Mouse (Mus musculus) limb, embryonic 10.5 days (tissue): ENCODE data around the gene 1700034J05Rik. TPM values are rescaled to one million over a fixed set of nuclear protein-coding genes. Genes with fewer than 3 reads are reported as not detected.

ENCODE experiments used
- DNase-seq: peaks from one replicate; pipeline ENCODE4 v3.0.0-alpha.2; 2017; ENCODE audit warnings: low spot score
- H3K27ac ChIP-seq: fragments of 300-500 bp; sonication (generic); 2 replicates; pipeline ENCODE4 v1.5.1; 2016; ENCODE audit warnings: mild to moderate bottlenecking
- H3K27me3 ChIP-seq: fragments of 300-500 bp; sonication (generic); 2 replicates; pipeline ENCODE4 v1.6.1; 2016; ENCODE audit warnings: low read depth, mild to moderate bottlenecking; ENCODE audit not compliant: poor library complexity, severe bottlenecking
- H3K36me3 ChIP-seq: fragments of 300-500 bp; sonication (generic); 2 replicates; pipeline ENCODE4 v1.6.1; 2016; ENCODE audit warnings: mild to moderate bottlenecking, moderate library complexity
- H3K4me1 ChIP-seq: fragments of 300-500 bp; sonication (generic); 2 replicates; pipeline ENCODE4 v1.6.1; 2016
- H3K4me3 ChIP-seq: fragments of 300-500 bp; sonication (generic); 2 replicates; pipeline ENCODE4 v1.5.1; 2016; ENCODE audit warnings: mild to moderate bottlenecking, moderate library complexity
- H3K9me3 ChIP-seq: fragments of 300-500 bp; sonication (generic); replicated peaks from 2 replicates; pipeline ENCODE4 v1.6.1; 2016; ENCODE audit warnings: mild to moderate bottlenecking
- WGBS: fragments of 180-500 bp; shearing (Covaris S2); methylation state at CpG from one replicate; pipeline ENCODE4 v1.1.7; 2016; 5-methylcytosine and 5-hydroxymethylcytosine counted together
- polyA plus RNA-seq: library from polyadenylated mRNA; unstranded; fragments of >200 nt; fragmentation: Nextera tagmentation; extraction: Ambion mirVana; gene quantifications from 2 replicates; pipeline ENCODE4 v1.2.1, GENCODE M21; 2016

The 1700034J05Rik gene
- polyA plus RNA-seq, 1 experiment from 2014 or later: 0.23 TPM

DNA sequence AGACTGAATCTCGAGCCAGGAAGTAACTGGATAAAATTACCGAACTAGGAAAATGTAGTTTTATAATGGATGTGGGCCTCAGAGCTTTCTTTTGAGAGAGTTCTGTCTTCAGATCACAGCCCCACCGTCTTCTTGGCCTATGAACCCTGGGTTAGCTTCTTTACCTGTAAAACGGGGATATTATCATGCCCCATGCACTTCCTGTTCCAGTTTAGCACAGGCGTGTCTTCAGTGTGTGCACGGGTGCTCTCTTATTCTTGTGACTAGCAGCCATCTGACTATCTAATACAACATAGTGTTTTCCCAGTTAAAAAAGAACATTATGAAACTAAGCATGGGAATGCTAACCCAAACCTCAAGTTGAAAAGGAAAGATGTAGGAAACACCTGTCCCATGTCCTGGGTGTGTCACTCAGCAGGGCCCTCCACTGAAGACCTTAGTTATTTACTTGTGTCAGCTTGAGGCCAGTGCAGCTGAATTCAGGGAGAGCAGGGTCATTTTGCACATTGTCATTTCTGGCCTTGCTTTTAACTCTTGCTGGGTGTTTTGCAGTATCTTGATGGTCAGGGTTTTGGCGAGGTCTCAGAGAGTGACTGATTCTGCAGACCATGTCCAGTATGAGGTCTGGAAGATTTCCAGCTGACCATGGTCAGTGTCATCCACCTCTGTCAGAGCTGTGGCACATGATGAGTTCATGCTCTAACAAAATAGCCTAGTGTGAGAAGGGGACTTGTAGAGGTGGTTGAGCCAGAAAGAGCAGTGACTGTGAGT is 12.5 kb downstream of the 1700034J05Rik start:
- 88% methylated on average over 7 of the region's 7 CpGs for WGBS
- no peaks in the 10 kb centered on the region for H3K27me3 ChIP-seq
- no peak overlapping the region for H3K27ac ChIP-seq
- peaks cover 9% of the 10 kb centered on the region for H3K4me1 ChIP-seq
- no peaks in the 10 kb centered on the region for H3K9me3 ChIP-seq
- no peak overlapping the region for H3K4me3 ChIP-seq
- H3K36me3 ChIP-seq: peaks cover 9% of the 10 kb centered on the region
- no peak for DNase-seq

DNA sequence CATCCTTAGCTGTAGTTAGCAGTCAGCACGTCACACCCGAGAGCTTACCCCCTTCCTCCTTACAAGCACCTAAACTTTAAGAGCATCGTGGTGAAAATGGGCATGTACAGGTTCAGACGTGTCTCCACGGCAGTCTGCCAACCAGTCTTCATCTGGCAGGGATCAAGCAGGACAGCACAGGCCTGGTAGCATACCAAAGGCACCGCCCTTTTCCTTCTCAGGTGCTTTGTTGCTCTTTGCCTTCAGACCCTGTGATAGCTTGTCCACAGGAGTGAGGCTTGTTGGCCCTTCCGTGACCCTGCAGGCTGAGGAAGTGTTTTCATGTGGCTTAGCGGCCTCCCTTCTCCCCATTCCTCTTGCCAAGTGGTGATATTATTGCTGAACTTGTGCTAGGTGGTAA is 15.2 kb downstream of the 1700034J05Rik start:
- WGBS: 89% methylated on average over 8 of the region's 8 CpGs
- no peak overlapping the region for H3K27ac ChIP-seq
- peaks cover 9% of the 10 kb centered on the region for H3K36me3 ChIP-seq
- peaks cover 3% of the 10 kb centered on the region; the same call in 1 of the 2 replicates for H3K4me1 ChIP-seq
- H3K4me3 ChIP-seq: no peak overlapping the region
- no peak for DNase-seq
- no peaks in the 10 kb centered on the region for H3K9me3 ChIP-seq
- no peaks in the 10 kb centered on the region for H3K27me3 ChIP-seq

DNA sequence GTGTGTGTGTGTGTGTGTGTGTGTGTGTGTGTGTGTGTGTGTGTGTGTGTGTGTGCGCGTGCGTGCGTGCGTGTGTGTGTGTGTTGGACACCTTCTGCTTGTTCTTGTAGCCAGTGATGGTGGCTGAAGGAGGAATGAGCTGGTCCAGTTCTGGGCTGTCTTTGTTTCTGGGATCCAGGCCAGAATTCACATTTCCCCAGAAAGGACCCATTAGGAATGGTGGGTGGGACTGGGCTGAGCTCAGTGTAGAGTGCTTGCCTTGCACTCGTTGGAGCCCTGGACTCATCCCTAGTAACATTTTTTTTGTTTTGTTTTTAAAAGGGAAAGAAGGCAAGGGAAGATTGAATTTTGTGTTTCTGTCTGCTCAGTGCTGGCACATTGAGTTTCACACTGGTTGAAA is 18.3 kb downstream of the 1700034J05Rik start:
- H3K4me3 ChIP-seq: no peak overlapping the region
- WGBS: 89% methylated on average over 6 of the region's 6 CpGs
- peaks cover 9% of the 10 kb centered on the region for H3K36me3 ChIP-seq
- no peaks in the 10 kb centered on the region for H3K27me3 ChIP-seq
- H3K9me3 ChIP-seq: no peaks in the 10 kb centered on the region
- peaks cover 15% of the 10 kb centered on the region for H3K4me1 ChIP-seq
- H3K27ac ChIP-seq: peak overlapping the region; percentile 3; the same call in 1 of the 2 replicates
- DNase-seq: no peak

DNA sequence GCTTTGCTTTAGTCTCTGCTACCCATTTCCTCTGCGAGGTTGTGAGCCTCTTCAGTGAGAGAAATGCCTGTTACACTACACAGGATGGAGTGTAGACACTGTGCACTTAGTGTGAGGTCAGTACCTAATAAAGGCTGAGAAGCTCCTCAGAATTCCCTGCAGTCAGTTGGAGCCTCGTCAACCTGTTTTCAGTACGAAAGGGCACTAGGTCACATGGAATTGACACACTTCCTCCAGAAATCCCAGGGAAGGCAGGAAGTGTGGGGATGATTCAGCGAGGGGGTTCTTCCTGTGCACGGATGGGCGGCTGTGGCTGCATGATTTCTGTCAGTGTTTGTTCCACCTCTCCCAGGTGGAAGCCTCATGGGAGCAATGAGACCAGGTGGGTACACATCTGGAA is 21.1 kb downstream of the 1700034J05Rik start:
- Histone ChIP-seq H3K4me1 (peaks cover 22% of the 10 kb centered on the region), H3K9me3 (no peaks in the 10 kb centered on the region), H3K27me3 (no peaks in the 10 kb centered on the region), H3K27ac (peak overlapping the region; percentile 53; the same call in 1 of the 2 replicates), H3K4me3 (no peak overlapping the region), H3K36me3 (no peaks in the 10 kb centered on the region)
- no peak for DNase-seq
- WGBS: 54% methylated on average over 6 of the region's 6 CpGs

DNA sequence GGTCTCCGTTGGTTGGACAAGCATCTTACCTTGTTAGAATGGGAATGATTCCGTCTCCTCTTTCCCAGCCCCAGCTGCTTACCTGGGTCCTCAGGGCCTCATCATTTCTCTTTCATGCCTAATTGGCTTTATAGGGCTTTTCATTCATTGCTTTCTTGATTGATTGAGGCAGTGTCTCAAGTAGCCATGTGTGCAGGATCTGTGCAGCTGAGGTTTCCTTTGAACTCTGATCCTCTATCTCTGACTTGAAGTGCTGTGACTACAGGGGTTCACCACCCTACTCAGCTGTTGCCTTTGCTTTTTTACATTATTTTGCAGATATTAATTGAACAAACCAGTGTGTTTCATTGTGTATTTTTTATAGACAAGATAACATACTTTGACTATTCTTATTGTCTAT is 25.2 kb downstream of the 1700034J05Rik start:
- Histone ChIP-seq H3K27ac (no peak overlapping the region), H3K36me3 (no peaks in the 10 kb centered on the region), H3K4me1 (peaks cover 31% of the 10 kb centered on the region)

DNA sequence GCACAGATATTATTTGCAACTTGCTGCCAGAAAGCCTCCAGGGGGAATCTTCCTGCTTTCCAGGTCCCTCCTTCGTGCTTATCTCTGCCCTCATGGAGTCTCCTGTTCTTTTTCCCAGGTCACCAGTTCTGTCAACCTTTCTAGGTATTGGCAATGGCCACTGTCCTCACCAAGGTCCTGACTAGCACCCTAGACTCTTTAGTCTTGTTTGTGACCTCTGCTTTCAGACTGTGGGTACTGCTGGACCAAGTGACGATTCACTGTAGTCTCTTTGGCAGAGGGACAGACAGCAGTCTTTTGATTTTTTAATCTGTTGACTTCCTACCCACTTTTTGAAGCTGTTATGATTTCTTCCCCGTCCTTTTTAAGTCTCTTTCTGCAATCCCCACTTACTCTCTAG is 26.1 kb downstream of the 1700034J05Rik start:
- H3K27ac ChIP-seq: no peak overlapping the region

More for the DNA sequence above, 25.2 kb downstream of the 1700034J05Rik start:
- 59% methylated on average over 2 of the region's 2 CpGs for WGBS
- no peaks in the 10 kb centered on the region for H3K9me3 ChIP-seq
- DNase-seq: no peak
- H3K4me3 ChIP-seq: no peak overlapping the region
- H3K27me3 ChIP-seq: no peaks in the 10 kb centered on the region

DNA sequence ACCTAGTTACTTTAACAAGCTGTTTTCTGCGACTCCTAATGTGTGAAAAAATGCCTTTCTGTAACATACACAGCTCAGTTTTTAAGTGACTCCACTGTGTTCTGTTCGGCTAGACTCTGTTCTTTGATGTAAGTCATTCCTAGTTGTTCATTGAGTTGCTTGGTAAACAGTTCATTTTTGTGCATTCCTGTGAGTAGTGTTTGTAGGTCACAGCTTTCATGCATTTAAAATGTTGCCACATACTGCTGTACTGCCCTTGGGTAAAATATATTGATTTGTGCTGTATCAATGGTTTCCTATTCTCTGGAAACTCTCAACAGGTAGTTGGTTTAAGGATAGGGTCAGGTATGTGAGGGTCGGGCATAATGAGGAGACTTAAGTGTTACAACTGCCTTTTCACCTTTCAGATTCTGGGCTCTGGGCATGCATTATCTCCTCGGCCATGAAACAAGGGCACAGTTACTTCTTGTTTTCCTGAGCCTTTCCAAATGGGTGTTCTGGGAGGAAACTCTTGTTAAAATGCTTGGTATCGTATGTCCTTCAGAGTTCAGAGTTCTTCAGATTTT is 27.7 kb downstream of the 1700034J05Rik start:
- 76% methylated on average over 5 of the region's 5 CpGs for WGBS
- no peaks in the 10 kb centered on the region for H3K27me3 ChIP-seq
- H3K9me3 ChIP-seq: no peaks in the 10 kb centered on the region
- no peak for DNase-seq
- H3K4me1 ChIP-seq: peaks cover 19% of the 10 kb centered on the region
- no peak overlapping the region for H3K4me3 ChIP-seq
- H3K27ac ChIP-seq: no peak overlapping the region
- H3K36me3 ChIP-seq: no peaks in the 10 kb centered on the region

More for the DNA sequence above, 26.1 kb downstream of the 1700034J05Rik start:
- 69% methylated on average over 3 of the region's 3 CpGs for WGBS
- no peaks in the 10 kb centered on the region for H3K9me3 ChIP-seq
- H3K36me3 ChIP-seq: no peaks in the 10 kb centered on the region
- H3K27me3 ChIP-seq: no peaks in the 10 kb centered on the region
- peaks cover 27% of the 10 kb centered on the region for H3K4me1 ChIP-seq
- no peak for DNase-seq
- H3K4me3 ChIP-seq: no peak overlapping the region

DNA sequence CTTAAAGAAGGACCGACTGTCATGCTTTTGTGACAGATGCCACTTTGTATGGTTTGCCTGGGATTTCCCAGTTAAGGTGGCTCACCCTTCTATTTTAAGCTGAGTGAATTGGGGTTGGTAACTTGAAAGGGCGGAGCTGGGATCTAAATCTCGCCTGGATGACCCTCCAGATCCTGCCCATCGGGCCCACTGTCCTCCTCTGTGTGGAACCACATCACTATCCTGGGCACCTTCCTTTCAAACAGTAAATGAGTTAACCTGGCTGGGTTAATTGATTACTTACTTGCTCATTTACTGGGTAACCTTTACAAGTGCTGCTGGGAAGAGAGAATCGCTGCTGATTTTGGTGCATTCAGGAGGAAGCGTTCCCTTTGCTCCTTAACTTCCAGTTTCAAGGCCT is 35.9 kb downstream of the 1700034J05Rik start:
- Histone ChIP-seq H3K4me3 (no peak overlapping the region), H3K4me1 (peaks cover 12% of the 10 kb centered on the region), H3K27me3 (no peaks in the 10 kb centered on the region), H3K36me3 (peaks cover 3% of the 10 kb centered on the region; the same call in 1 of the 2 replicates), H3K27ac (no peak overlapping the region), H3K9me3 (no peaks in the 10 kb centered on the region)
- 91% methylated on average over 6 of the region's 6 CpGs for WGBS
- no peak for DNase-seq

DNA sequence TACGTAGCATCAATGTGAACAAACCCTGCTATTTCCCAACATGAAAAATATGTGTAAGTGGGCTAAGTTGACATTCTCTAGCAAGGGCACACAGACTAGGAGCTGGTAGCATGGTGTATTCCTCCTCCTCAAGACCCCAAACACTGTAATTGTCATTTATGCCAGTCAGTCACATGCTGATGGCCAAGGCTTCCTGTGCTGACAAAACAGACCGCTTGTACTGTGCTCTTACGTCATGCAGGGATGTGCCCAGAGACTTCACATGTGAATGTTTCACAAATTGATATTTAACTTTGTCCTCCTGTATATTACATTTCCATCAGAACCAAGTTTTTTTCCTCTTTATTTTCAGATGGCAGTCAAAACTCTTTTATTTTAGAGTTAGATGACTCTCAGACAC is 36.8 kb downstream of the 1700034J05Rik start:
- DNase-seq: no peak
- Histone ChIP-seq H3K36me3 (peaks cover 3% of the 10 kb centered on the region; the same call in 1 of the 2 replicates), H3K27me3 (no peaks in the 10 kb centered on the region), H3K4me3 (no peak overlapping the region), H3K4me1 (peaks cover 21% of the 10 kb centered on the region), H3K9me3 (no peaks in the 10 kb centered on the region), H3K27ac (no peak overlapping the region)
- 91% methylated on average over 3 of the region's 3 CpGs for WGBS

DNA sequence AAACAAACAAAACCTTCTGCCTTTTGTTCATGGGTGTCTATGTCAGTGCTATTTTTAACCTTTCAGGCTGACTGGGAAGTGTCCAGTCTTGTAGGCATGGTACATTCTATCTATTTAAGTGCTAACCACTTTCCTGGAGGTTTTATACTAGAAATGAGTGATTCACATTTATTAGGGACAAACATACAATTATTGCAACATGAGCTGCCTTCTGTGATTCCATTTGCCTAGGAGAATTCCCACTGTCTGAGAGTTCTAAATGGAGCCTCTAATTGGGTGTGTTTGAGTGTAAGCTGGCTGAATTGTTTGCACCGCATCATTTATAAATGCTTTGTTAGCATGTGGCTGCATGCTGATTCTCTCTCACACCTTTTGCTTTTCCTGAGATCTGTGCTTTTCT is 38.4 kb downstream of the 1700034J05Rik start:
- no peaks in the 10 kb centered on the region for H3K27me3 ChIP-seq
- no peak overlapping the region for H3K27ac ChIP-seq
- no peak overlapping the region for H3K4me3 ChIP-seq
- peaks cover 33% of the 10 kb centered on the region for H3K4me1 ChIP-seq
- DNase-seq: no peak
- no peaks in the 10 kb centered on the region for H3K9me3 ChIP-seq
- WGBS: 92% methylated on average over 1 of the region's 1 CpGs
- peaks cover 3% of the 10 kb centered on the region; the same call in 1 of the 2 replicates for H3K36me3 ChIP-seq

DNA sequence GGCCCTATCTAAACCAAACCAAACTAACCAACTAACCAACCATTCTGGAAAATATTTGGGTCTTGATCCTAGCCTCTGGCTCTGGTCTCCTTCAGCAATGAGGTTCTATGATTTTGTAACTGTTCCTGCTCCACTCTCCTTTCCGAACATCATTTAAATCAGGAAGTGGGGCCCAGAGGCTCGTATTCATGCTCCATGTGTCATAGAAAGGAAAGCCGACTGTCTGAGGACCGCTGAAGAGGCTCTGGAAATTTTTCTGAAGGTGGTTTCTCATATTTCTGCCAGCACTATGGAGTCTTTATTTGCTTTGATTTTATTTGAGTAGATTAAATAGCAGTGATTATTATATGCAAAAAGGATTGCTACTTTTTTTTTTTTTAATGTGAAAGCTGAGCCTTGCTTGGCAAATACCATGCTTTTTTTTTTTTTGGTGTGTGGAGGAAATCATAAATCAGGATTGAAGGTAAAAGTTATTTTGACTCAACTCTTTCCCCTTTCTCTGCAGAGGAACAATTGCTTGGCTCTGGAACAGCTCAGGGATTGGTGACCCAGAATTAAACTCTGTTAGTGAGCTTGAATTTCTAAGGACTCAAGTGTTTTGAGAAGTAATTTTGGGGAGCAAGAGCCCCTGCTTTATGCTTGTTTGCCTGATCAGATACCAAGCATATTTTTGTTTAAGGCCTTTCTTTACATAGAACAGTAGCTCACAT is 40.6 kb downstream of the 1700034J05Rik start:
- Histone ChIP-seq H3K27me3 (no peaks in the 10 kb centered on the region), H3K27ac (peak overlapping the region; percentile 78), H3K4me3 (no peak overlapping the region), H3K4me1 (peaks cover 33% of the 10 kb centered on the region), H3K9me3 (no peaks in the 10 kb centered on the region), H3K36me3 (peaks cover 3% of the 10 kb centered on the region; the same call in 1 of the 2 replicates)
- DNase-seq: no peak
- WGBS: 64% methylated on average over 4 of the region's 4 CpGs

DNA sequence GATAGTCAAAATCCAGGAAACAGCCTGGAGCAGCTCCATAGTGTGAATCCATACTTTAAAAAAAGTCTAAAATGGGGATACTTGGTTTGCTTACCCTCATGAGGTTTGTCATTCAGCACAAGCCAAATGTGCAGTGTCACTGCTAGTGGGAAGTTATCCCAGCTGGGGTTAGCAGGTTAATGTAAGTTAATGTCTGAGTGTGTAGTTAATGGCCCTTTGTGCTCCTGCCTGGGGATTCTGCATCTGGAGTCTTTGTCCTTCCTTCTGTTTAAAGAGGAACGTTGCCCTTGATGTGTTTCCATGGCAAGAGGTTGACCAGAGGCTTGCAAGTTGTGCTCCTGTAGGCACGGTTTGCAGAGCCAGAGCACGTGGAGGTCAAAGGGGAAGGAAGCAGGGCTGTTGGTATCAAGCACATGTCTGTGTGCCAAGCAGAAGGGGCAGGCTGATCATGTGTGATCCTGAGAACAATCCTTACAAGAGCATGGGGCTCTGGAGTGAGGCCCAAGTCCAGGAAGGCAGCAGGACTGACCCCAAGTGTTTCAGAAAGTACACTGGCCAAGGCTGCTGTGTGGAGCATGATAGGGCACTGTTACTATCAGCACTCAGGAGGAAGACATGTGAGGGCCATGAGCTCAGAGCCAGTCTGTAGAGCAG is 41.3 kb downstream of the 1700034J05Rik start:
- 23% methylated on average over 3 of the region's 3 CpGs for WGBS
- no peaks in the 10 kb centered on the region for H3K9me3 ChIP-seq
- H3K4me3 ChIP-seq: no peak overlapping the region
- H3K27me3 ChIP-seq: no peaks in the 10 kb centered on the region
- peaks cover 33% of the 10 kb centered on the region for H3K4me1 ChIP-seq
- H3K36me3 ChIP-seq: no peaks in the 10 kb centered on the region
- DNase-seq: no peak
- peak overlapping the region; percentile 78 for H3K27ac ChIP-seq
